Mouse (Mus musculus) gastrocnemius, adult 18-20 months (tissue): ENCODE data around the gene Slc7a11. TPM values are rescaled to one million over a fixed set of nuclear protein-coding genes. Genes with fewer than 3 reads are reported as not detected.

Source experiments
- DNase-seq: peaks from one replicate; pipeline ENCODE4 v3.0.0; 2021; ENCODE audit warnings: low spot score
- total RNA-seq, 2 experiments: library from RNA; stranded (reverse); gene quantifications; 2 replicates each; pipeline ENCODE4 v1.2.3; 2021

Slc7a11 gene
- total RNA-seq, 2 experiments from 2014 or later = 0.05 TPM; not detected in 1

DNA sequence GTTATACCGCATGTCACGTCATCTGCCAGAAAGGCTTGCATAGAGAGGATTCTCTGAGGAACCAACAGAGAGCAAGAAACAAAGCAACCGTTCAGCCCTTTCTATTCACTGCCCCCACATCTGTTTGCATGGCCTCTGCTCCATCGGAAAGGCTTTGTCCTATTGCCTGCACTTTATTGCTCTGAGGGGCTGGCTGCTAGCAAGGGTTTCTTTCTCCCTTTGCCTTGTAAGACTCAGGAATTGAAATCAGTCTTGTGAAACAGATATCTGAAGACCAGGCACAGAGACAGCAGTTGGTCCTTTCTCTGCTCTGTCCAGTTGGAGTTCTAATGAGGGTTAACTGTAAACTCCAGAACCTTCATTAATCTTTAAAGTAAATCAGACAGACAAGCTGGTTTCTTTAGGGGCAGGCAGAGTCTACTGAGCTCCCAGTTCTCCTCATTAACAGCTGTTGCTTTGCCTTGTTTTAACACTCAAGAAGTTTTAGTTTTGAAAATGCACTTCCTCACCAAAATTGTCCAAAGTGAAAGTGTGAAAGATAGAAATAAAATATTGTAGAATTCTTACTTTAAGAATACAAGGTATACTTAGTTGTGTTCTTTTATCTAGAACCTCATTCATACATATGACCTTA is 575.3 kb downstream of the Slc7a11 start:
- DNase-seq = no peak

DNA sequence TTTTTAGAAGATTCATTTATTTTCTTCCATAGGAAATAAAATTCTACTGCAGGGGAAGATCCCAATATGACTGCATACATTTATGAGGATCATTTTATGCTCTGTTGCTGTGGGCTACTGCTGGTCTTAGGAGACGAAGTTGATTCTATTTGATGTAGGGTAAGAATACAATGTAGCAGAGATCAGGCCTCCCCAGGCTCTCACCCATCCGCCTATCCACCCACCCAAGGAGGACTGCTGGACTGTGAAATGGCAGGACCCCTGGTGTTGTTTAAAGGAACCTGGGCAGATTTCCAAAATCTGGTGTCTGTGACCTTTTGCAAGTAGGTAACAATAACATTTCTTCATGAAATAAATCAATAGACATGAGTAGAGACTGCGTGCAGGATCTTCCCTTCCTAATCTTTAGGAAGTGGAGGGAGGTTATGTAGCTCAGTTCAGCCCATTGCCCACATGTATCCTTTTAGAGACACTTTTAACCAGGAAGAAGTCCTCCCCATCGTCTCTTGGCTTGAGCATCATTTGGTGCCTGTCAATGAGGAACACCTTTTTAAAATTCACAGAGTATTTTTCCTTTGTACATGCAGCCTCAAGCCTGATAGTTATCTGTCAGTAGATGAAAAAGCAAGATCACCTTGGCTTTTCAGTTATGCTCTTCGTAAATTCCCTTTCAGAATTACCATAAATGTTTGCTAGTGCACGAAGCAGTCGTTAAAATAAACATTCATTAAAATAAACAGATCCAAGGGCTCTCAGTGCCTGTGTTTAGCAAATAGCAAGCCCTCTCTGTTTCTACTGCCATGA is 576.1 kb downstream of the Slc7a11 start:
- no peak for DNase-seq

DNA sequence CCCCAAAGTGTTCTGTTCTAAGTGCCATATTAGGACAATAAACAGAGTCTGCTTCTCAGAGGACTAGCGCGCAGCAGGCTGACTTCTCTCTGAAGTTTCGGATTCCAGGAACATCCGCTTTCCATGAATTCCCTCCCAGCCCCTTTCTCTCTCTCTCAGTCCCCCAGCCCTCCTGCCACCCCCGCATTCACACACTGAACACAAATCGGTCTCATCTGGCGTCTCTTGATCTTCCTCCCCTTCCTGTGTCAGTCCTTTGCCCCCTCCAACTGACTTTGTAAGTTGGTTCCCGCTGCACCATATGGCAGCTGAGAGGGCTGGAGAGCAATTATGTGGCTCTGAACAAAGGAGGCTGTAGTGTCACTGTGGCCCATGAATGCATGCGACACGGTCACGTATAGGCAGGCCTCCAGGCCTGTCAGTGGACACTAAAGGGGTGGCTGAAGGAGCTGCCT is 577.3 kb downstream of the Slc7a11 start:
- DNase-seq = no peak

DNA sequence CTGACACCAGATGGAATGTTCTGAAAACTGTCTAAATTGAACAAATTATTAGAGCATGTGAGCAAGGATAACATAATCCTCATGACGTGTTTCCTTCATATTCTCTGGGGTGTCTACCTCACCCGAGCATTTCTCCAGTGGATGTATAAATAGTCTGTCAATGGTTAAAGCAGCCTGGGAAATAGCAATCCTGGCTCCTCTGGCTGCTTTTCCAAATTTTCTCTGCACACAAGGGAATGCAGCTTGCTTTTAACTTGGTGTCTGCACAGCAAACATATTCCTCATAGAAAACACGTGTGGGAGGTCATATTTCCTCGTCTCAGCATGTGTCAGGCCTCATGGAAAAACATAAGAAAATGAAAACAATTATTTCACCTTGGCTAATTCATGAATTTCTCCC is 586.6 kb downstream of the Slc7a11 start:
- peak; percentile 46 for DNase-seq

DNA sequence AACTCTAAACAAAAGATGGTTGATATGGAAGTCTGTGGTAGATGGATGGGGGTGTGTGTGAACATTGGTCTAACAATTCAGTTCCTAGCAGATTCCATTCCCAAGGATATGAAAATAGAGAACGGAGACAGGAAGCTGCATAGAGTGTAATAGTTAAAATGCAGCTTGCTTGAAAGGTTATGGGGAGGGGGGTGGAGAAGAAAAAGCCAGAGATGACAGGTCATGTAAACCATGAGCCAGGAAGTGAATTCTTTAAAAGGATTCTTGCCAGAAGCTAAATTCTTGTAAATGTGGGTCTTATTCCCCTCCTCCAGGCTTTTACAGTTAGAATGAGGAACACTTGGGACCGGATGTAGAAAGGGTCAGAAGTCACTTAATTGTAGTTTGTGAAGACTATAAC is 589.1 kb downstream of the Slc7a11 start:
- no peak for DNase-seq

DNA sequence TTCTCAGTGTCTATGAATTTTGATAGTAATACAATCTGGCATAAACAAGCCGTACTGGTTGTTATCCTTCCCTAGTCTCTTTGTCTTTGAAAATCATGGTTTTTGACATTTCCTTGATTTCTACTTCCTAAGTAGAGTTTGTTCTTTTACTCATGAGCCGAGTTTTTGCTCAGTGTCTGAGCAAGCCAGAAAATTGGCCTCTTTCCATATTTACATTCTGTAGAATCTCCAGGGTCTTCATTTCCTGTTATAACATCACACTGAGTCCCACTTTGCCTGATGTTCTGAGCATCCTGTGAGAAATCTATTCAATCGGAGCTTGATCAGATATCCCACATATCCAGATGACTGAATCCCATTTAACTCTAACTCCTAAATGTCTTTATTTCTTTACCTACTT is 600.4 kb downstream of the Slc7a11 start:
- no peak for DNase-seq
